Mouse (Mus musculus): ENCODE results near the gene E130208F15Rik. TPM values are rescaled to one million over a fixed set of nuclear protein-coding genes. Genes with fewer than 3 reads are reported as not detected.
A peak's percentile ranks its signal among the peaks of the same experiment; 100 is the strongest.

E130208F15Rik gene
- polyA plus RNA-seq, 1 experiment from 2014 or later = not detected

GRCm38 (mm10) chr7:30359276-30359865 lies 37.8 kb downstream of the E130208F15Rik start:
- no peak for DNase-seq (ENCODE audit: low spot score)
- Histone ChIP-seq H3K36me3 (ENCODE audit: control insufficient read depth, insufficient read depth, low read length) (peaks cover 16% of the 10 kb centered on the region; the same call in 1 of the 2 replicates), H3K9me3 (ENCODE audit: control insufficient read depth, low read length) (no peaks in the 10 kb centered on the region), H3K9ac (ENCODE audit: low read length) (no peak overlapping the region), H3K4me1 (replicated peaks; ENCODE audit: control insufficient read depth, insufficient read depth, low read length) (peaks cover 19% of the 10 kb centered on the region), H3K27ac (ENCODE audit: low read depth) (peak overlapping the region; percentile 57; the same call in 1 of the 2 replicates), H3K4me3 (ENCODE audit: low read depth, low read length) (no peak overlapping the region), H3K27me3 (replicated peaks; ENCODE audit: control insufficient read depth, insufficient read depth, low read length) (no peaks in the 10 kb centered on the region), H3K4me2 (ENCODE audit: low read length) (peak overlapping the region; percentile 20)
- ATAC-seq (replicated peaks; ENCODE audit: low FRiP score, low TSS enrichment, low read depth) = no peak
- WGBS = 79% methylated on average over 31 of the region's 31 CpGs

- H3K27ac ChIP-seq (ENCODE audit: low read depth) = peak overlapping the region; percentile 57; the same call in 1 of the 2 replicates
- ATAC-seq (replicated peaks; ENCODE audit: low FRiP score, low TSS enrichment, low read depth) (no peak), DNase-seq (ENCODE audit: low spot score) (no peak)
- no peaks in the 10 kb centered on the region for H3K9me3 ChIP-seq (ENCODE audit: control insufficient read depth, low read length)
- 92% methylated on average over 17 of the region's 17 CpGs for WGBS
- no peak overlapping the region for H3K9ac ChIP-seq (ENCODE audit: low read length)
- H3K4me1 ChIP-seq (replicated peaks; ENCODE audit: control insufficient read depth, insufficient read depth, low read length) = peaks cover 19% of the 10 kb centered on the region
- no peak overlapping the region for H3K4me2 ChIP-seq (ENCODE audit: low read length)
- peaks cover 15% of the 10 kb centered on the region; the same call in 1 of the 2 replicates for H3K36me3 ChIP-seq (ENCODE audit: control insufficient read depth, insufficient read depth, low read length)
- 0 out of 2 replicates have a peak, but pooled peaks cover 3% of the 10 kb centered on the region for H3K27me3 ChIP-seq (replicated peaks; ENCODE audit: control insufficient read depth, insufficient read depth, low read length)
- H3K4me3 ChIP-seq (ENCODE audit: low read depth, low read length) = no peak overlapping the region
These were observed 38.5 kb downstream of the E130208F15Rik start for GRCm38 (mm10) chr7:30360028-30360427.

DNA sequence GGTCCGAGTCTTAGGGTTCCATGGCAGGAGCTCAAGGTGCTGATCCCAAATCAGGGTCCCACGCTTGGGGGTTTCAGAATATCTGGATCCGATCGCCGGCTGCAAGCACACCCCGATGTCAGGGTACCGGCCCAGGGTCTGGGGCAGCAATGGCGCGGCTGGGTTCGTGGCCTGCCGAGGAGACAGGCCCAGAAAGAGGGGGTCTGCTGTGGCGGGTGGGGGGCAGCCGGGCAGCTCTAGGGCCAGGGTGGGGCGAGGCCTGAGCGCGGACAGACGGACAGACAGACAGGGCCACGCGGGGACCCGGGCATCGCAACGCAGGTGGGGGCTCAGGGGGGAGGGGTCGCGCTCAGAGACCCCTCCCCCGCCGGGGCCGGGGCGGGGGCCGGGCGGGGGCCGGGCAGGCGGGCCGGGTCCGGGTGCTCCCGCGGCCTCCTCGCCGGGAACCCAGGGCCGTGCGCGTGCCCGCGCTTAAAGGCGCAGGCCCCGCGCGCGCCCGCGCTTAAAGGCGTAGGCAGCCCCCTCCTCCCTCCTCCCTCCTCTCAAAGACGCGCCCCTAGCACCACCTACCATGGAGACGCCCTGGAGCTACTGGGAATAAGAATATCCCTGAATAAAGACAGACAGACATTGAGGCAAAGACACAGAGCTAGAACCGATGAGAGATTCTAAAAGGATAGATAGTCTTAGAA lies 41.3 kb downstream of the E130208F15Rik start, which contains the start of gene Lrfn3:
TSS of gene Lrfn3 (minus strand) at position 121 of the 692 bp plus-strand sequence.
- Histone ChIP-seq H3K27ac (ENCODE audit: low read depth) (no peak within 1 kb of the TSS), H3K9ac (ENCODE audit: low read length) (peak within 1 kb of the TSS; percentile 81), H3K9me3 (ENCODE audit: control insufficient read depth, low read length) (no peaks in the 10 kb centered on the region), H3K4me2 (ENCODE audit: low read length) (peak within 1 kb of the TSS; percentile 60), H3K36me3 (ENCODE audit: control insufficient read depth, insufficient read depth, low read length) (peaks cover 8% of the 10 kb centered on the region; the same call in 1 of the 2 replicates), H3K4me3 (ENCODE audit: low read depth, low read length) (peak within 1 kb of the TSS; percentile 66), H3K27me3 (replicated peaks; ENCODE audit: control insufficient read depth, insufficient read depth, low read length) (0 out of 2 replicates have a peak, but pooled peaks cover 7% of the 10 kb centered on the region), H3K4me1 (replicated peaks; ENCODE audit: control insufficient read depth, insufficient read depth, low read length) (peaks cover 19% of the 10 kb centered on the region)
- WGBS = under 1% methylated on average over 47 of the region's 55 CpGs
- DNase-seq (ENCODE audit: low spot score) (peak; percentile 77), ATAC-seq (replicated peaks; ENCODE audit: low FRiP score, low TSS enrichment, low read depth) (peak; percentile 48)

GRCm38 (mm10) chr7:30363344-30363738 lies 41.8 kb downstream of the E130208F15Rik start:
- H3K4me3 ChIP-seq (ENCODE audit: low read depth, low read length) = peak overlapping the region; percentile 66
- no peaks in the 10 kb centered on the region for H3K9me3 ChIP-seq (ENCODE audit: control insufficient read depth, low read length)
- DNase-seq (ENCODE audit: low spot score) (no peak), ATAC-seq (replicated peaks; ENCODE audit: low FRiP score, low TSS enrichment, low read depth) (no peak)
- WGBS = 61% methylated on average over 6 of the region's 6 CpGs
- H3K27me3 ChIP-seq (replicated peaks; ENCODE audit: control insufficient read depth, insufficient read depth, low read length) = 0 out of 2 replicates have a peak, but pooled peaks cover 7% of the 10 kb centered on the region
- H3K4me1 ChIP-seq (replicated peaks; ENCODE audit: control insufficient read depth, insufficient read depth, low read length) = peaks cover 19% of the 10 kb centered on the region
- peak overlapping the region; percentile 81 for H3K9ac ChIP-seq (ENCODE audit: low read length)
- H3K36me3 ChIP-seq (ENCODE audit: control insufficient read depth, insufficient read depth, low read length) = peaks cover 4% of the 10 kb centered on the region; the same call in 1 of the 2 replicates
- peak overlapping the region; percentile 60 for H3K4me2 ChIP-seq (ENCODE audit: low read length)
- H3K27ac ChIP-seq (ENCODE audit: low read depth) = no peak overlapping the region

- WGBS = 73% methylated on average over 2 of the region's 2 CpGs
- no peak for ATAC-seq (replicated peaks; ENCODE audit: low FRiP score, low TSS enrichment, low read depth)
- no peaks in the 10 kb centered on the region for H3K9me3 ChIP-seq (ENCODE audit: control insufficient read depth, low read length)
- DNase-seq (ENCODE audit: low spot score) = no peak
- no peak overlapping the region for H3K4me2 ChIP-seq (ENCODE audit: low read length)
- no peak overlapping the region for H3K27ac ChIP-seq (ENCODE audit: low read depth)
- H3K4me1 ChIP-seq (replicated peaks; ENCODE audit: control insufficient read depth, insufficient read depth, low read length) = peaks cover 6% of the 10 kb centered on the region
- H3K4me3 ChIP-seq (ENCODE audit: low read depth, low read length) = no peak overlapping the region
- 0 out of 2 replicates have a peak, but pooled peaks cover 7% of the 10 kb centered on the region for H3K27me3 ChIP-seq (replicated peaks; ENCODE audit: control insufficient read depth, insufficient read depth, low read length)
- no peak overlapping the region for H3K9ac ChIP-seq (ENCODE audit: low read length)
- H3K36me3 ChIP-seq (ENCODE audit: control insufficient read depth, insufficient read depth, low read length) = no peaks in the 10 kb centered on the region
These were observed 45.9 kb downstream of the E130208F15Rik start for GRCm38 (mm10) chr7:30367466-30367865.

Other genes starting within 250 kb of the E130208F15Rik start
- gene Zfp82, start 248.8 kb upstream of the E130208F15Rik start, polyA plus RNA-seq (2014; fragmentation: Nextera tagmentation; extraction: Ambion mirVana) = 4.9 and 5.4 TPM in 2 replicates
- 0.87 and 1.5 TPM in 2 replicates for gene Gm26920, start 231.3 kb upstream of the E130208F15Rik start, polyA plus RNA-seq (2014; fragmentation: Nextera tagmentation; extraction: Ambion mirVana)
- gene Zfp566, start 231.2 kb upstream of the E130208F15Rik start, polyA plus RNA-seq (2014; fragmentation: Nextera tagmentation; extraction: Ambion mirVana) = 8.3 and 11.2 TPM in 2 replicates
- 91.8 and 115 TPM in 2 replicates for gene Zfp260, start 227.0 kb upstream of the E130208F15Rik start, polyA plus RNA-seq (2014; fragmentation: Nextera tagmentation; extraction: Ambion mirVana)
- 4.2 and 5.8 TPM in 2 replicates for gene Zfp382, start 199.8 kb upstream of the E130208F15Rik start, polyA plus RNA-seq (2014; fragmentation: Nextera tagmentation; extraction: Ambion mirVana)
- gene Zfp146, start 152.0 kb upstream of the E130208F15Rik start, polyA plus RNA-seq (2014; fragmentation: Nextera tagmentation; extraction: Ambion mirVana) = 16.0 and 16.3 TPM in 2 replicates
- gene Cox7a1, start 137.6 kb upstream of the E130208F15Rik start, polyA plus RNA-seq (2014; fragmentation: Nextera tagmentation; extraction: Ambion mirVana) = 5.8 and 11.3 TPM in 2 replicates
- 81.9 and 85.4 TPM in 2 replicates for gene Capns1, start 122.9 kb upstream of the E130208F15Rik start, polyA plus RNA-seq (2014; fragmentation: Nextera tagmentation; extraction: Ambion mirVana)
- gene Polr2i, start 89.8 kb upstream of the E130208F15Rik start, polyA plus RNA-seq (2014; fragmentation: Nextera tagmentation; extraction: Ambion mirVana) = 159 and 161 TPM in 2 replicates
- gene Tbcb, start 89.5 kb upstream of the E130208F15Rik start, polyA plus RNA-seq (2014; fragmentation: Nextera tagmentation; extraction: Ambion mirVana) = 147 and 157 TPM in 2 replicates
- not detected in 2 replicates for gene Ovol3, start 86.0 kb upstream of the E130208F15Rik start, polyA plus RNA-seq (2014; fragmentation: Nextera tagmentation; extraction: Ambion mirVana)
- gene Thap8, start 41.6 kb upstream of the E130208F15Rik start, polyA plus RNA-seq (2014; fragmentation: Nextera tagmentation; extraction: Ambion mirVana) = 0.24 and 0.26 TPM in 2 replicates
- gene Wdr62, start 41.3 kb upstream of the E130208F15Rik start, polyA plus RNA-seq (2014; fragmentation: Nextera tagmentation; extraction: Ambion mirVana) = 8.5 and 10.5 TPM in 2 replicates
- gene Clip3, start 30.0 kb upstream of the E130208F15Rik start, polyA plus RNA-seq (2014; fragmentation: Nextera tagmentation; extraction: Ambion mirVana) = 41.4 and 46.1 TPM in 2 replicates
- gene Alkbh6, start 13.0 kb upstream of the E130208F15Rik start, polyA plus RNA-seq (2014; fragmentation: Nextera tagmentation; extraction: Ambion mirVana) = 70.7 and 79.3 TPM in 2 replicates
- gene Syne4, start 6.9 kb upstream of the E130208F15Rik start, polyA plus RNA-seq (2014; fragmentation: Nextera tagmentation; extraction: Ambion mirVana) = 52.2 and 60.5 TPM in 2 replicates
- gene Sdhaf1, start 2.2 kb downstream of the E130208F15Rik start, polyA plus RNA-seq (2014; fragmentation: Nextera tagmentation; extraction: Ambion mirVana) = 16.3 and 17.2 TPM in 2 replicates
- 4.4 and 4.5 TPM in 2 replicates for gene Lrfn3, start 41.0 kb downstream of the E130208F15Rik start, polyA plus RNA-seq (2014; fragmentation: Nextera tagmentation; extraction: Ambion mirVana)
- 53.7 and 54.7 TPM in 2 replicates for gene Tyrobp, start 92.0 kb downstream of the E130208F15Rik start, polyA plus RNA-seq (2014; fragmentation: Nextera tagmentation; extraction: Ambion mirVana)
- 1.6 and 2.1 TPM in 2 replicates for gene Hcst, start 98.1 kb downstream of the E130208F15Rik start, polyA plus RNA-seq (2014; fragmentation: Nextera tagmentation; extraction: Ambion mirVana)
- 2.3 and 3.2 TPM in 2 replicates for gene Nfkbid, start 100.0 kb downstream of the E130208F15Rik start, polyA plus RNA-seq (2014; fragmentation: Nextera tagmentation; extraction: Ambion mirVana)
- gene Aplp1, start 123.8 kb downstream of the E130208F15Rik start, polyA plus RNA-seq (2014; fragmentation: Nextera tagmentation; extraction: Ambion mirVana) = 37.9 and 43.0 TPM in 2 replicates
- gene Kirrel2, start 135.9 kb downstream of the E130208F15Rik start, polyA plus RNA-seq (2014; fragmentation: Nextera tagmentation; extraction: Ambion mirVana) = 0.13 and 2.9 TPM in 2 replicates
- gene Nphs1, start 136.6 kb downstream of the E130208F15Rik start, polyA plus RNA-seq (2014; fragmentation: Nextera tagmentation; extraction: Ambion mirVana) = 0.15 and 1.3 TPM in 2 replicates
- gene Prodh2, start 171.9 kb downstream of the E130208F15Rik start, polyA plus RNA-seq (2014; fragmentation: Nextera tagmentation; extraction: Ambion mirVana) = 1.3 TPM in 2 replicates
- 10.7 and 11.9 TPM in 2 replicates for gene Arhgap33, start 213.3 kb downstream of the E130208F15Rik start, polyA plus RNA-seq (2014; fragmentation: Nextera tagmentation; extraction: Ambion mirVana)
- 45.0 and 48.5 TPM in 2 replicates for gene Hspb6, start 230.4 kb downstream of the E130208F15Rik start, polyA plus RNA-seq (2014; fragmentation: Nextera tagmentation; extraction: Ambion mirVana)
- 15.2 and 15.7 TPM in 2 replicates for gene Proser3, start 230.6 kb downstream of the E130208F15Rik start, polyA plus RNA-seq (2014; fragmentation: Nextera tagmentation; extraction: Ambion mirVana)
- gene Lin37, start 238.1 kb downstream of the E130208F15Rik start, polyA plus RNA-seq (2014; fragmentation: Nextera tagmentation; extraction: Ambion mirVana) = 36.9 and 38.5 TPM in 2 replicates
- 92.3 and 94.5 TPM in 2 replicates for gene U2af1l4, start 241.6 kb downstream of the E130208F15Rik start, polyA plus RNA-seq (2014; fragmentation: Nextera tagmentation; extraction: Ambion mirVana)
- 7.7 and 9.1 TPM in 2 replicates for gene Gm49396, start 241.6 kb downstream of the E130208F15Rik start, polyA plus RNA-seq (2014; fragmentation: Nextera tagmentation; extraction: Ambion mirVana)
- gene Psenen, start 241.9 kb downstream of the E130208F15Rik start, polyA plus RNA-seq (2014; fragmentation: Nextera tagmentation; extraction: Ambion mirVana) = 119 and 125 TPM in 2 replicates
- gene Igflr1, start 243.7 kb downstream of the E130208F15Rik start, polyA plus RNA-seq (2014; fragmentation: Nextera tagmentation; extraction: Ambion mirVana) = 3.3 and 3.5 TPM in 2 replicates